Mouse (Mus musculus) skeletal muscle tissue, postnatal 0 days (tissue): ENCODE data around the gene Elmsan1. TPM values are rescaled to one million over a fixed set of nuclear protein-coding genes. Genes with fewer than 3 reads are reported as not detected.

ENCODE experiments used
- polyA plus RNA-seq: library from polyadenylated mRNA; unstranded; fragments of >200 nt; fragmentation: Nextera tagmentation; extraction: Ambion mirVana; gene quantifications from 2 replicates; pipeline ENCODE4 v1.2.1, GENCODE M21; 2015

The Elmsan1 gene
- polyA plus RNA-seq = 4.9 and 5.7 TPM in 2 replicates

DNA sequence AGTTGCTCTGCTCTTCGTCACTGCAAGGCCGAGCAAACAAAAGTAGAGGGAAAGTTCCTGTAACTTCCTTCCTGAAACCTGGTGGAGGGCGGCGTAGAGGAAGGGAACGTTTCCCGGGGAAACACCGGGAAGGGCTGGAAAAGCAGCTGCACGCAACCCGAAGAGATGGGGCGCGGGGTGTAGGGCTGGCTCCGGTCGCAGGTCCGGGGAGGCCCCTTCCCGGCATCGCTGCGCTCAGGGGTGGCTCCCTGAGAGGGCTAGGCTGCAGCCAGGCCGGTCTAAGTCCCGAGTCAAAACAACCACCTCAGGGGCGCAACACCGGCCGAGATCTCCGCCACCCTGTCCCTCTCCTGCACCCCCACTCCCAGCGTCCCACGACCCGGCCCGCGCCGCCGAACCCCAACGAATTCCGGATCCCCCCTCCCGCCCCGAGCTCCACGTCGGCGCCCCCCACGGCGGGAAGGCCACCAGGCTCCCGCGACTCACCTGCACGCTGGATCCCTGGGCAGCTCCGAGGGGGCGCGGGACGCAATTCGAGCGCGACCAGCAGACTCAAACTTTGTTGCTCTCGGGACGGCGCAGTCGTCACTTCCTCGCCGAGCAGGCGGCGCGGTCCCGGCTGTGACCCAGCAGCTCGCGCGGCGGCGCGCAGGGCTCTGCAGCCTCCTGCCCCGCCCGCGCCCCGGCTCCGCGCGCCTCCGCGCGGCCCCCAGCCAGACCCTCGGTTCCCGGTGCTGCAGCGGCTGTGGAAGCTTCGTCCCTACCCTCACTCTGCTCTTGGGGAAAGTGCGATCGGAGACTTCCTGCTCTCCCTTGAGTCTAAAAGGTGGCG lies at the start of gene Elmsan1:
Gene Elmsan1, minus strand, starts transcription at position 593 of the 832 bp plus-strand sequence.

DNA sequence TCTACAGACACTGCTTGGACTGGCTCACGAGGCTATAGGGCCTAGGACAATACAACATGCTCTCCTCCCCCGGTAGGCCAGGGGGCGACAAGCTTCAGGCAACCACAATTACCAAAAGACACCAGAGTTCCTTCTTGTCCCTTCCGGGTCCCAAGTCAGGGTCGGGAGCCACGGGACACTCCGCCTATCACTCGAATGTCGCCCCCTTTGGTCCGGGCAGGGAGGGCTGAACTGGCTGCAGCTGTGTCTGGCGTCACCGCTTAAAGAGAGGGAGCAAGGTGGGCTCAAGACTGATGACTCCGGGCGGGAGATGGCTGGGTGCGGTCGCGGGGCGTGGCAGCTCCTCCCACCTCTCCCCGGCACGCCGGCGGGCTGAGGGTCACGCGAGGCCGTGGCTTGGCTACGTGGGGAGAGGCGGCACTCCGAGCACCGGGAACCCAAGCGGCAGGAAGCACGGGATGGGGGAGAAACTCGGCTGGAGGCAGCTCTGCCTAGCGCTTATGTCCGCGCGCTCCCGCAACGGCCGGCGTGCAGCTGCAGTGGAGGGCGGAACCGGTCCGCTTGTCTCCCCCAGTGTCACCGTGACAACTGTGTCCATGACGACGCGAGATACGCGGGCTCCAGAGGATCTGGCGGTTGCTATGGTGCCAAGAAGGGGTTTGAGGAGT lies 70.6 kb downstream of the Elmsan1 start, which contains the start of gene Pnma1:
Gene Pnma1, minus strand, starts transcription at position 536 of the 668 bp plus-strand sequence.

DNA sequence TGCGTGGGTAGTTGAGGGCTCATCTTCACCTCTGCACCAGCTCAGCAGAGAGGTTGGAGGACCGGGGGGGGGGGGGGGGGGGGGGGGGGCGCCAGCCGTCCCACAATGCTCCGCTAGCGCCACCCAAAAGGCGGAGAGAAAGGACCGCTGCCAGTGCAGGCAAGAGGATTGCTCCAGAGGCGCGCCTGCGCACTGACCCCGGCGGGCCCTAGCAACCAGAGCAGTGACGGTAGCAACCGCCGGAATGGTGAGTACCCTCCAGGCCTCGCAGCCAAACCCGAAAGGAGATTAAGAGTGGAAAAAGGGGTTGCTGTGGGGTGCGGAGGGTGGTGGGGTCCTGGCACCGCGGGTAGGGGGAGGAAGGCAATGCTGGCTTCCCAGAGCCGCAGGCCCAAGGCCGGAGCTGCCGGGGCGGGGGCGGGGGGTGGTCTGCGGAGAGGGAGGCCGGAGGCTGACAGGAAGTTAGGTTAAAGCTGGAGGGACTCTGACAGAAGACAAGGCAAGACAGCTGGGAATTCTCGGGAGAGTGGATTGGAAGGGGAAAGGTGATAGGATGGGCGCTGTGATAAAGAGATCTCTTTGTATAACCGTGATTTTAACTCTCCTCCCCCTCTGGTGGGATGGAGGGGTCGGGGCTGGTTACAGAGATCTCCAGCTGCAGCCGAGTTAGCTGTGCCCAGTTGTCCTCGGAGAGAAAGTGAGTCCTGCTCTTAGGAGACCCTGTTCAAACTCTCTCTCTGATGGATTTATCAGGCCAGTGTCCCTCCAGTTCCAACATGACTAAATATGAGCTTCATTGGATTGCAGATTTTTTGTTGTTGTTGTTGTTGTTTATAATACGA lies 104.3 kb downstream of the Elmsan1 start, which contains the start of gene Dnal1:
Gene Dnal1, plus strand, starts transcription at position 214 of the 842 bp plus-strand sequence.

DNA sequence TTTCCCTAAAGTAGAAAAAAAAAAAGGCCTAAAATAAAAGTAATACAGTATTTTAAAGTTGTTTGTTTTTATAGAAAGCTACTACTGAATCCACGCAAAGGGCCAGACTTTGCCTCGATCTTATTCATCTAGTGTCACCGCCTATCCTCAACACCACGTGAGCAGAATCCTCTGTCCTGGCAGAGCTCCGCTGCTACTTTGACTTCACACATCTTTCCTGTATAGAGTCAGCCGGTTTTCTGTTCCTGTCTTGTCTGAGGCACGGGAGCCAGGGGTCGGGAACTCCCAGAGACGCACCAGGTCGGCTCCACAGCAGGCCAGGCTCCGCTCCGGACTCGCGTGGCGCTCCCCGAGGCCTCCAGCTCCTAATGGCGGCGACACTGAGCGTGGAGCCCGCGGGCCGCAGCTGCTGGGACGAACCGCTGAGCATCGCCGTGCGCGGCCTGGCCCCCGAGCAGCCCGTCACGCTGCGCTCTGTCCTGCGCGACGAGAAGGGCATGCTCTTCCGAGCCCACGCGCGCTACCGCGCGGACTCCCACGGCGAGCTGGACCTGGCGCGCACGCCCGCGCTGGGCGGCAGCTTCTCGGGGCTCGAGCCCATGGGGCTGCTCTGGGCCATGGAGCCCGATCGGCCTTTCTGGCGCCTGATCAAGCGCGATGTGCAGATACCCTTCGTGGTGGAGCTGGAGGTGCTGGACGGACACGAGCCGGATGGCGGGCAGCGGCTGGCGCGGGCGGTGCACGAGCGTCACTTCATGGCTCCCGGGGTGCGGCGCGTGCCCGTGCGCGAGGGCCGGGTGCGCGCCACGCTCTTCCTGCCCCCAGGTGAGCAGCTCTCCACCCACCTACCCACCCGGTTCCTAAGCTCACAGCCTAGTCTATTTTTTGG lies 117.8 kb downstream of the Elmsan1 start, which contains the start of gene Acot6:
Gene Acot6, plus strand, starts transcription at position 51 of the 889 bp plus-strand sequence.

Other genes starting within 250 kb of the Elmsan1 start
- not detected in 2 replicates for gene Heatr4, start 234.0 kb downstream of the Elmsan1 start, polyA plus RNA-seq
- gene Acot2, start 231.0 kb downstream of the Elmsan1 start, polyA plus RNA-seq = 70.7 and 99.4 TPM in 2 replicates
- 38.2 and 41.2 TPM in 2 replicates for gene Acot1, start 209.4 kb downstream of the Elmsan1 start, polyA plus RNA-seq
- gene Acot4, start 180.5 kb downstream of the Elmsan1 start, polyA plus RNA-seq = 0.67 and 2.2 TPM in 2 replicates
- gene Gm49366, start 179.9 kb downstream of the Elmsan1 start, polyA plus RNA-seq = not detected in 2 replicates
- 0.14 and 0.78 TPM in 2 replicates for gene Acot3, start 166.7 kb downstream of the Elmsan1 start, polyA plus RNA-seq
- 0.14 and 1.3 TPM in 2 replicates for gene Acot5, start 149.6 kb downstream of the Elmsan1 start, polyA plus RNA-seq
- gene Acot6, start 118.2 kb downstream of the Elmsan1 start, polyA plus RNA-seq = 1.7 and 1.9 TPM in 2 replicates
- gene Dnal1, start 104.5 kb downstream of the Elmsan1 start, polyA plus RNA-seq = 2.4 and 3.0 TPM in 2 replicates
- 0.23 and 0.26 TPM in 2 replicates for gene Pnma1, start 70.4 kb downstream of the Elmsan1 start, polyA plus RNA-seq
- 64.0 and 72.2 TPM in 2 replicates for gene Ptgr2, start 66.4 kb upstream of the Elmsan1 start, polyA plus RNA-seq
- gene Zfp410, start 98.0 kb upstream of the Elmsan1 start, polyA plus RNA-seq = 31.5 and 33.8 TPM in 2 replicates
- 44.9 and 45.2 TPM in 2 replicates for gene Coq6, start 142.8 kb upstream of the Elmsan1 start, polyA plus RNA-seq
- 0.46 and 0.90 TPM in 2 replicates for gene Fam161b, start 143.0 kb upstream of the Elmsan1 start, polyA plus RNA-seq
- 5.3 and 6.6 TPM in 2 replicates for gene Entpd5, start 190.1 kb upstream of the Elmsan1 start, polyA plus RNA-seq
- 0.54 and 0.71 TPM in 2 replicates for gene Bbof1, start 190.2 kb upstream of the Elmsan1 start, polyA plus RNA-seq
- 15.7 and 17.7 TPM in 2 replicates for gene Rnf113a2, start 198.3 kb upstream of the Elmsan1 start, polyA plus RNA-seq
- gene Aldh6a1, start 232.1 kb upstream of the Elmsan1 start, polyA plus RNA-seq = 36.8 and 77.0 TPM in 2 replicates
- gene Lin52, start 232.5 kb upstream of the Elmsan1 start, polyA plus RNA-seq = 7.3 and 8.9 TPM in 2 replicates